19 mouse cellular contexts compared by ENCODE assay signal in genomic region chr16:95897843-95898242, GRCm38 (mm10).
DNase-seq lines count a peak whose midpoint lies in the region; ATAC-seq and TF ChIP-seq lines count a peak whose summit lies in the region.
"Had no signal": no experiment of that assay in that cellular context is flagged by ENCODE, and none has a peak within 500 bp of the region (broad histone marks: within the 10 kb centered on the region; RNA-seq: fewer than 3 reads in every experiment).

No protein-coding gene starts in this region.

- H3K27me3 ChIP-seq in liver, postnatal 0 days (ENCODE audit: insufficient read depth, low read length), result no peaks in the 10 kb centered on the region
- H3K27me3 ChIP-seq in liver, embryonic 11.5 days (replicated peaks; ENCODE audit: control insufficient read depth, insufficient read depth, low read length), result no peaks in the 10 kb centered on the region
- H3K27me3 ChIP-seq in C2C12 (ENCODE audit: control insufficient read depth, insufficient read depth, insufficient read length) (no peaks in the 10 kb centered on the region), myocyte (ENCODE audit: control insufficient read depth, insufficient read depth, insufficient read length) (no peaks in the 10 kb centered on the region)
- no peaks in the 10 kb centered on the region for H3K27me3 ChIP-seq in neural tube, embryonic 15.5 days (replicated peaks)
- H3K27me3 ChIP-seq: embryonic facial prominence, embryonic 12.5 days; kidney, embryonic 15.5 days; liver, embryonic 15.5 days had no signal

- no peak overlapping the region for H3K4me2 ChIP-seq in liver, postnatal 0 days (ENCODE audit: low read depth, low read length)
- H3K4me2 ChIP-seq in liver, embryonic 11.5 days, result no peak overlapping the region
- H3K4me2 ChIP-seq in myocyte (ENCODE audit: low read depth), result peak overlapping the region; percentile 21
- H3K4me2 ChIP-seq in neural tube, embryonic 15.5 days, result no peak overlapping the region
- H3K4me2 ChIP-seq: embryonic facial prominence, embryonic 12.5 days; kidney, embryonic 15.5 days; liver, embryonic 15.5 days had no signal

- H3ac ChIP-seq in C2C12 (ENCODE audit: control insufficient read depth, insufficient read length, low read depth), result no peak overlapping the region
- no peak overlapping the region for H3ac ChIP-seq in myocyte (ENCODE audit: control insufficient read depth, insufficient read length)

- no peak for TF ChIP-seq CTCF in liver, postnatal 0 days (IDR thresholded peaks at IDR 0.05; ENCODE audit: low read depth)
- no peak for TF ChIP-seq CTCF in C2C12 (IDR thresholded peaks at IDR 0.05; ENCODE audit: control insufficient read depth, insufficient read depth, insufficient read length)

- TF ChIP-seq EP300 in liver, postnatal 0 days (IDR thresholded peaks at IDR 0.05; ENCODE audit: low read depth), result no peak

- H3K36me3 ChIP-seq in liver, postnatal 0 days (replicated peaks; ENCODE audit: insufficient read depth, low read length), result no peaks in the 10 kb centered on the region
- no peaks in the 10 kb centered on the region for H3K36me3 ChIP-seq in liver, embryonic 11.5 days (ENCODE audit: control insufficient read depth, insufficient read depth, low read length)
- H3K36me3 ChIP-seq in C2C12 (ENCODE audit: control insufficient read depth, insufficient read depth) (no peaks in the 10 kb centered on the region), myocyte (ENCODE audit: control insufficient read depth, insufficient read depth) (no peaks in the 10 kb centered on the region)
- H3K36me3 ChIP-seq in neural tube, embryonic 15.5 days, result no peaks in the 10 kb centered on the region
- H3K36me3 ChIP-seq: embryonic facial prominence, embryonic 12.5 days; forebrain, embryonic 10.5 days; kidney, embryonic 15.5 days; liver, embryonic 15.5 days had no signal

- H3K9ac ChIP-seq in liver, postnatal 0 days (replicated peaks), result no peak overlapping the region
- H3K9ac ChIP-seq in liver, embryonic 11.5 days (ENCODE audit: low read depth, low read length), result no peak overlapping the region
- no peak overlapping the region for H3K9ac ChIP-seq in neural tube, embryonic 15.5 days (replicated peaks)
- H3K9ac ChIP-seq: embryonic facial prominence, embryonic 12.5 days; kidney, embryonic 15.5 days; liver, embryonic 15.5 days had no signal

- H3K79me2 ChIP-seq in C2C12 (ENCODE audit: control insufficient read depth, insufficient read depth) (no peaks in the 10 kb centered on the region), myocyte (ENCODE audit: control insufficient read depth, insufficient read depth) (no peaks in the 10 kb centered on the region)

- H3K9me3 ChIP-seq in liver, postnatal 0 days (ENCODE audit: low read length), result no peaks in the 10 kb centered on the region
- H3K9me3 ChIP-seq in liver, embryonic 11.5 days (ENCODE audit: control insufficient read depth, low read length), result no peaks in the 10 kb centered on the region
- H3K9me3 ChIP-seq in neural tube, embryonic 15.5 days (replicated peaks), result no peaks in the 10 kb centered on the region
- H3K9me3 ChIP-seq: embryonic facial prominence, embryonic 12.5 days; forebrain, embryonic 10.5 days; kidney, embryonic 15.5 days; liver, embryonic 15.5 days had no signal

- H3K4me1 ChIP-seq in liver, postnatal 0 days (ENCODE audit: insufficient read depth), result 0 out of 2 replicates have a peak, but pooled peaks cover 5% of the 10 kb centered on the region
- H3K4me1 ChIP-seq in liver, embryonic 11.5 days (replicated peaks; ENCODE audit: control insufficient read depth, insufficient read depth, low read length), result no peaks in the 10 kb centered on the region
- H3K4me1 ChIP-seq in neural tube, embryonic 15.5 days, result no peaks in the 10 kb centered on the region
- H3K4me1 ChIP-seq: embryonic facial prominence, embryonic 12.5 days; forebrain, embryonic 10.5 days; kidney, embryonic 15.5 days had no signal

- WGBS in liver, postnatal 0 days (ENCODE audit: insufficient replicate concordance), result 73% methylated on average over 7 of the region's 7 CpGs
- WGBS in liver, embryonic 11.5 days, result 79% methylated on average over 7 of the region's 7 CpGs
- WGBS in neural tube, embryonic 15.5 days, result 92% methylated on average over 7 of the region's 7 CpGs

- DNase-seq in liver, postnatal 0 days, result no peak
- DNase-seq in liver, embryonic 11.5 days (ENCODE audit: low spot score), result no peak
- peak; percentile 80 for DNase-seq in fat pad, adult 2 months (ENCODE audit: extremely low read depth, low read depth, low spot score)
- DNase-seq in natural killer cell, adult 2 months (ENCODE audit: low spot score in 2 of 2), result no peak
- DNase-seq: cerebellum, adult 11 months; cerebellum, postnatal 25 days; heart, adult 18-20 months; lung, postnatal 36 days; midbrain, embryonic 14.5 days had no signal

- no peak for TF ChIP-seq POLR2A in myocyte (IDR thresholded peaks at IDR 0.05; ENCODE audit: insufficient read length, low read depth)

- ATAC-seq in liver, postnatal 0 days, result peak; percentile 64; the same call in 1 of the 2 replicates
- ATAC-seq in liver, embryonic 11.5 days (replicated peaks; ENCODE audit: low FRiP score), result no peak
- no peak for ATAC-seq in frontal cortex, adult (ENCODE audit: low TSS enrichment)
- ATAC-seq in neural tube, embryonic 15.5 days (ENCODE audit: low FRiP score), result no peak
- ATAC-seq: CD4-positive, CD25-positive, alpha-beta regulatory T cell, adult 4 months; hindbrain, embryonic 16.5 days had no signal

- no peaks in the 10 kb centered on the region for H3K79me3 ChIP-seq in C2C12 (ENCODE audit: low read depth)

- H3K27ac ChIP-seq in liver, postnatal 0 days (ENCODE audit: low read depth), result no peak overlapping the region
- no peak overlapping the region for H3K27ac ChIP-seq in liver, embryonic 11.5 days (ENCODE audit: low read depth, low read length)
- no peak overlapping the region for H3K27ac ChIP-seq in neural tube, embryonic 15.5 days (replicated peaks)
- H3K27ac ChIP-seq: embryonic facial prominence, embryonic 12.5 days; forebrain, embryonic 10.5 days; kidney, embryonic 15.5 days; liver, embryonic 15.5 days had no signal

- H3K4me3 ChIP-seq in liver, postnatal 0 days (ENCODE audit: low read depth, low read length), result no peak overlapping the region
- H3K4me3 ChIP-seq in liver, embryonic 11.5 days (ENCODE audit: low read depth, low read length), result no peak overlapping the region
- no peak overlapping the region for H3K4me3 ChIP-seq in C2C12 (ENCODE audit: insufficient read depth, poor library complexity, severe bottlenecking)
- H3K4me3 ChIP-seq in myocyte, result no peak overlapping the region
- H3K4me3 ChIP-seq in neural tube, embryonic 15.5 days (replicated peaks), result no peak overlapping the region
- H3K4me3 ChIP-seq: embryonic facial prominence, embryonic 12.5 days; forebrain, embryonic 10.5 days; kidney, embryonic 15.5 days; liver, embryonic 15.5 days had no signal

TF ChIP-seq in C2C12, 6 proteins besides CTCF, POLR2A, EP300 and RAD21:
- TF ChIP-seq MYOG (IDR thresholded peaks at IDR 0.05; ENCODE audit: control insufficient read depth, extremely low read depth, insufficient read length), result no peak
- peak; percentile 74 for TF ChIP-seq CEBPB (IDR thresholded peaks at IDR 0.05; ENCODE audit: low read depth)
- no peak for TF ChIP-seq MYOD1 (IDR thresholded peaks at IDR 0.05; ENCODE audit: control insufficient read depth, insufficient read length, low read depth)
- no peak for TF ChIP-seq FOSL1 (IDR thresholded peaks at IDR 0.05; ENCODE audit: insufficient read depth, low read length, poor library complexity, severe bottlenecking)
- peak; percentile 43 for TF ChIP-seq MAX (IDR thresholded peaks at IDR 0.05)
- no peak for TF ChIP-seq USF1 (IDR thresholded peaks at IDR 0.05; ENCODE audit: low read depth)

TF ChIP-seq in myocyte, 11 proteins besides CTCF, POLR2A, EP300 and RAD21:
- no peak for TF ChIP-seq POLR2AphosphoS2 (IDR thresholded peaks at IDR 0.05; ENCODE audit: insufficient read length, low read depth)
- TF ChIP-seq MAX (IDR thresholded peaks at IDR 0.05; ENCODE audit: low read depth), result peak; percentile 92
- no peak for TF ChIP-seq MYOG (IDR thresholded peaks at IDR 0.05; ENCODE audit: control insufficient read depth in 1 of 3, insufficient read depth in 1 of 3, insufficient read length in 2 of 3, low read depth in 2 of 3)
- TF ChIP-seq CEBPB (IDR thresholded peaks at IDR 0.05; ENCODE audit: insufficient read depth, poor library complexity, severe bottlenecking), result peak; percentile 98
- TF ChIP-seq MYOD1 (IDR thresholded peaks at IDR 0.05; ENCODE audit: control insufficient read depth in 1 of 3, insufficient read length in 2 of 3, low read depth in 2 of 3), result peak in 1 of 3 experiments; percentile 13
TF ChIP-seq in myocyte: peak in this region for 3.
